ENCODE assay signal across 27 mouse cellular contexts in the genomic region with DNA sequence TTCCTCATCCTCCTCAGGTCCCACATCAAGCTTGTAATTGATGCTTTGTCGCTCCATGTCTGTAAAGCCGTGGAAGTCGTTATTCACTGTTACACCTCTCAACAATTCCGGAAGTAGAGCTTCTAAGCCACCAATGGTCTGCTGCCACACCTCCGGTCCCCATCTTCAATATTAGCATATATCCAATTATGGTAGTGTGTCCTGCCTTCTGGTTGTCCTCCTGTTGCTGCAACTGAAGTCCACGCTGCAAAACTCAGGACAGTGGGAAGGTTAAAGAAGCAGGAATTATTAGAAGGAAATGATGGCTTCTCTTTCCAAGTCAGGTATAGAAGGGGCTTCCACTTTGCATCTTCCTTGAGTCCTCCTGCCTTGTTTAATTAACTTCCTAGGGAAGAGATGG. TPM values are rescaled to one million over a fixed set of nuclear protein-coding genes. Genes with fewer than 3 reads are reported as not detected.
"Had no signal": no experiment of that assay in that cellular context is flagged by ENCODE, and none has a peak within 500 bp of the region (broad histone marks: within the 10 kb centered on the region; RNA-seq: fewer than 3 reads in every experiment).

A gene (minus strand): TSS at position 101 of the 400 bp plus-strand sequence.

RNA-seq across cellular contexts. Expression of the gene that starts here (rescaled TPM):
- polyA plus RNA-seq: heart, embryonic 10.5 days; heart, embryonic 11.5 days; heart, embryonic 12.5 days; heart, embryonic 13.5 days; heart, embryonic 14.5 days; heart, embryonic 15.5 days; heart, embryonic 16.5 days; heart, postnatal 0 days; hindbrain, embryonic 10.5 days; hindbrain, embryonic 11.5 days; hindbrain, embryonic 12.5 days; hindbrain, embryonic 13.5 days; hindbrain, embryonic 14.5 days; hindbrain, embryonic 15.5 days; hindbrain, embryonic 16.5 days; hindbrain, postnatal 0 days; inflammation-experienced regulatory T-cells, adult 6 months; intestine, embryonic 14.5 days; intestine, embryonic 15.5 days; intestine, embryonic 16.5 days; intestine, postnatal 0 days; kidney, adult 2 months; kidney, embryonic 14.5 days; kidney, embryonic 15.5 days; kidney, embryonic 16.5 days; kidney, postnatal 0 days; large intestine, adult 2 months had no signal
